Mouse (Mus musculus): ENCODE results near the gene Dnmbp.
"Not testable (repeated sequence)": the region's sequence is repeated elsewhere in the genome, so short reads cannot be mapped to it uniquely, and the experiment has no call there.

The Dnmbp gene

GRCm38 (mm10) chr19:43939769-43940689, at the start of gene Dnmbp:
Gene Dnmbp, minus strand, starts transcription at chr19:43940191.
- in situ Hi-C loops (cut with MboI) = no loop called here

- in situ Hi-C loops (cut with MboI) = no loop called here
These were observed 46.2 kb upstream of the Dnmbp start, which contains the start of gene Cpn1 for GRCm38 (mm10) chr19:43986069-43986794. Gene Cpn1, minus strand, starts transcription at chr19:43986556.

DNA sequence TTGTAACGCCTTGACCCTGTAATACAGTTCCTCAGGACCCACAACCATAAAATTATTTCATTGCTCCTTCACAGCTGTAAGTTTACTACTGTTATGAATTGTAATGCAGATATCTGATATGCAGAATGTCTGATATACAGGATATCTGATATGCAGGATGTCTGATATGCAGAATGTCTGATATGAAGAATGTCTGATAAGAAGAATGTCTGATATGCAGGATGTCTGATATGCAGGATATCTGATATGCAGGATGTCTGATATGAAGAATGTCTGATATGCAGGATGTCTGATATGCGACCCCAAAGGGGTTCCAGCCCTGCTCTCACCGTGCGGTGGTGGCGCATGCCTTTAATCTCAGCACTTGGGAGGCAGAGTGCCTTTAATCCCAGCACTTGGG, 42.0 kb upstream of the Dnmbp start:
- in situ Hi-C loops (cut with MboI) = no loop called here

DNA sequence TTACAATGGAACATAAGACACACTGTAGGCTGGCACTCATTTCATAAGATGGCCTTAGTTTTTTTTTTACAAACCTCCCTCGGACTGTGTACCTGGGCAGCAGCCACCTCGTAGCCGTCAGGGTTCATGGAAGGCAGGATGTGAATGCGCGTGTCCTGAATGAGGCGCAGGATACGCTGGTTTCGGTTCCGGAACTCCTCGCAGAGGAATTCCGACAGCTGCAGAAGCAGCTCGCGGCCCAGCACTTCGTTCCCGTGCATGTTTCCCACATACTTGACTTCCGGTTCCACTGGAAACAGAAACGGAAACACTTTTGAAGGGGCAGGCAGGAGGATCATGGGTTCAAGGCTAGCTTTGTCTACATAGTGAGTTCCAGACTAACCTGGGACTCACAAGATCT, 40.7 kb upstream of the Dnmbp start:
- in situ Hi-C loops (cut with MboI) = no loop called here

DNA sequence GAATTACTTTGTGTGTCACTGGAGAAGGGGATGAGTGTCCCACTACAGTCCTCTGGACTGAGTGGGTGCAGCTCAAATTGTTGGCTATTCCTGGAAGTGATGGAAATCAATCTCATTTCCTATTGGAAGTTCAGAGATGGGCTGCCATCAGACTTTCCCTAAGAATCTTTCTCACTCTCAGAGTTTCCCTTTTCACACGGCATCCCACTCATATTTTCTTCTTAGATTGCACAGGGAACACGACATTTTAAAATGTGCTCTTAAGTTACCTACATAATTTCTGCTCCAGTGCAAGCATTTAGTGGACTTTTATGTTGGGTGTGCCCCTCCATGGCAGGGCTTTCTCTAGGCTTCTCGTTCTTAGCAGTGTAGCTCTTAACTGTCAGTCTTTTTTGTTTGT, 37.8 kb upstream of the Dnmbp start:
- in situ Hi-C loops (cut with MboI) = no loop called here

DNA sequence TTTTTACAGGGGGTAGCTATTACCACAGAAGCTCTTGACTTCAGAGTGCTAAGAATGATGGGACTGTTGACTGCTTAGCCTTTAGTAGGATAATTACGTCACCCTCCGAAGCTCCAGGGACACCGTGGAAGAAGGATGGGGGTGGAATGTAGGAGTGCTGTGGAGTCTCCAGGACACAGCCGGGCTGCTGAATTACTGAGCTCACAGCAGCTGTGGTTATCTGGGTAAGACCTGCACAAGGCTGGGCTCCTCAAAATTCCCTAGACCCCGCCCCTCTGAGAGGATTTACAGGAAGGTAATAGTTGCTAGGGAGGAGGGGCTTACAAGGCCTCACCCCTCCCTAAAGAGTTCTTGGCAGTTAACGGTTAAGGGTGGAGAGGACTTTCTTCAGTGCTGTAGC, 36.7 kb upstream of the Dnmbp start:
- in situ Hi-C loops (cut with MboI) = no loop called here

GRCm38 (mm10) chr19:43974221-43974620, 34.2 kb upstream of the Dnmbp start:
- in situ Hi-C loops (cut with MboI) = no loop called here

DNA sequence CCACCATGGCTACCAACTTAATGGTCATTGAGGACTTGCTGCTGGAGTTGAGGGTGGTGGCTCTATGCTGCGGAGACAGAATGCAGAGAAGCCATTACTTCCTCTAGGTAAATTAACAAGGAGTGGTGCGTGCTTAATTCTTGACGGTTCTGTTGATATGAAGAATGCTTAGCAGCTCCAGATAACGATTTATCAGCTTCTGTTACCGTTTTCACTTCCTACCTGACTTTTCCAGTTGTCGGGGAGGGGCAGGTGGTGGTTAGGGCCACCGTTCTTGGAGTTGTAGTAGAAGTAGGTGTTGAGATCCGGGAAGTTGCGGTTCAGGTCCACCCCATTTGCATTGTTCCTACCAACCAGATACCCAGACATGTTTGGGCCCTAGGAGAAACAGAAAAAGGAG, 33.7 kb upstream of the Dnmbp start:
- in situ Hi-C loops (cut with MboI) = no loop called here

DNA sequence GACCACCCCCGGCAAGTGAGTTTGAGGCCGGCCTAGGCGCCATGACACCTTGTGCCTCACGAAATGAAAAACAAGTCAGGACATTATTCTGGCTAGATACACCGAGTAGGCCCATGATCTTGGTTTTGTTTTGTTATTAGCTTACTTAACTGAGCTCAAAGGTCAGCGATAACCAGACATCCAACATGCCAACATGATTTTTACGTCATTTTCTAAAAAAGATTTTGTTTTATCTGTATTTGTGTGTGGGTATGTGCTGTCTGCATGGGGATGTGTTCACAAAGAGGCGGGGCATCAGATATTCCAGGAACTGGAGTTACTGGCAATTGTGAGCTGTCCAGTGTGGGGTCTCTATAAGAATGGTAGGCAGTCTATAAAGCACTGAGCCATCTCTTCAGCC, 32.1 kb upstream of the Dnmbp start:
- in situ Hi-C loops (cut with MboI) = no loop called here

GRCm38 (mm10) chr19:43968436-43969026, 28.5 kb upstream of the Dnmbp start:
- in situ Hi-C loops (cut with MboI) = no loop called here

DNA sequence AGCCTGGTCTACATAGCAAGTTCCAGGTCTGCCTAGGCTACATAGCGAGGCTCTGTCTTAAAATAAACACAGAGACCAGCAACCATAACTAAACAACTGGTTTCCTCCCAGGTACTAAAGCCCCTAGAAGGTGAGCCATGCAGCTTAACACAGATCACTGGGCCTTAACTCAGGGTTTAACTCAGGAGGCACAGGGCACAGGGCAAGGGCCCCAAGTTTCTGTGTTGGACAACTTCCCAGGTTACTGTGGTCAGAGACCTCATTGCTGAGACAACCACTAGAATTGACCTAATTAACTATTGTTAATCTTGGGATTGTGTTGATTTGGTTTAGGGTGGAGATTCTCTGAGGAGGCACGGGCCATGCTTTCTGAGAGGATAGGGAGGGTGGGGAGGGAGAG, 26.5 kb upstream of the Dnmbp start:
- in situ Hi-C loops (cut with MboI) = no loop called here

DNA sequence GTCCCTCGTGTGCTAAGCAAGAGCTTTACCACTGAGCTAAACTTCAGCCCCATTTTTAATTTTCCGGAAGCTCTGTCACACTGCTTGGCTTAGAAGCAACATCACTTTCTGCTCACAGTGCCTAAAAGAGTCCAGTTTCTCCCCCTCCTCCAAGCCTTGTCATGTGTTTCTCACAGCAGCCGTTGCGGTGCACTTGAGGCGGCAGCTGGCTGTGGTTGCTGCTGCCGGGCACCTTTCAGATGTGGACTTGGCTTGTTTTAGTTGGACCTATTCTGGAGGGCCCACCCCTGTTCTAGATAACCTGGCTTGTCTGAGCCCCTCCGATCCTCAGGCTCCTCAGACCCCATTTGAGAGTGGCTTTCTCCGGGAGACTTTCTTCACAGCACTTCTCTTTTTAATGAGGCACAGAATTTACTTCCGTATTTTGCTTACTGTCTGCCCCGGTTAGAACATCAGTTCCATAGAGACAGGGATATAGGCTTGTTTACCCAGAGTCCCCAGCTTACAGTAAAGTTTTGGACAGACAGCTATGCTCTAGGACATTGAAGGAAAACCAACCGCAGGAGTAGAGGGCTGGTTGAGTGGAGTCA, 25.6 kb upstream of the Dnmbp start:
- in situ Hi-C loops (cut with MboI) = no loop called here

GRCm38 (mm10) chr19:43962795-43963194, 22.8 kb upstream of the Dnmbp start:
- in situ Hi-C loops (cut with MboI) = no loop called here

DNA sequence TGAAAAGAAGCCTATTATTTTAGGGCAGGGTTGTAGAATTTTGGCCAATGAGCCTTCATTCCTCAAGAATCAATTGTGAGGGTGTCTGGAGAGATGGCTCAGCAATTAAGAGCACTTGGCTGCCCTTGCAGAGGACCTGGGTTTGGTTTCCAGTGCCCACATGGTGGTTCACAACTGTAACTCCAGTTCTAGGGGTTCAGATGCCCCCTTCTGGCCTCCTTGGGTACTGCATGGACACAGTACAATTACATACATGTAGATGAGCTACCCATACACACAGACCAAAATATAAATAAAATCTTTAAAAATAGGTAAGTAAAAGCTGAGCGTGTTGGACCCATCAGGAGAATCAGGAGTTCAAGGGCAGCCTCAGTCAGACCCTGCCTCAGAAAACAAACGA, 21.2 kb upstream of the Dnmbp start:
- in situ Hi-C loops (cut with MboI) = no loop called here

- in situ Hi-C loops (cut with MboI) = no loop called here
These were observed 20.0 kb upstream of the Dnmbp start for GRCm38 (mm10) chr19:43960014-43960413.

DNA sequence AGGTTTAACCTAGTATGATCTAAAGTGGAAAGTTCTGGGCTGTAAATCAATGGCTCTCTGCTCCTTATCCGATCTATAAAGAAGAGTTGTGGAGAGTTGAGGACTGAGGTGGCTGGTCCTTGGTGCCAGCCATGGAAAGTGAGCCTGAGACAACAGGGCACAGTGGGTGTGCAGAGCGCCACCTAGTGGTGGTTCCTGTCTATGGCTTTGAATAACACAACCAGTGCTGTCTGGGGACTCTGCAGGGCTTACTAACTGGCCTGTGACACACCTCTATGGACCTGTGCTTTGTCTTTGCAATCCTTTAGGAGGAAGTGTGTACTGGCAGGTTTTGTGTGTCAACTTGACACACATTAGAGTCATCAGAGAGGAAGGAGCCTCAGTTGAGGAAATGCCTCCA, 19.2 kb upstream of the Dnmbp start:
- in situ Hi-C loops (cut with MboI) = loop anchor here (5.0 kb wide), 1 partner anchor 127 kb away; no protein-coding TSS in a partner anchor

DNA sequence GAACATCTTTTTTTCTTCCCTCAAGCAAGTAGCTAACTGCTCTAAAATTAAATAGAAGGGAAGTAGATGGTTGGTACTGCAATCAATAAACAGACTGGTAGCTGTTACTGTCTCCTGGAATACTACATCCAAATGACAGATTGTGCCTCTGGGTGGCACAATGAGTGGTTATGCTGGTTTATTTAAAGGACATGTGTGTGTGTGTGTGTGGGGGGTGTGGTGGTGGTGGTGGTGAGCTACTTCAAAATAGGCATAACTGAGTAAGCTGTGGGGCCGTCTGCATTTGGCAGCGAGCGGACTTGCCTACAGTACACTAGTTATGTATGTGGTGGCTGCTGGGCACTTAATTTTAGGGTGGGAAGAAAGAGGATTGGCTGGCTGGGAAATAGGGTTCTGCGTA, 17.9 kb upstream of the Dnmbp start:
- in situ Hi-C loops (cut with MboI) = loop anchor here (5.0 kb wide), 1 partner anchor 126 kb away; no protein-coding TSS in a partner anchor

DNA sequence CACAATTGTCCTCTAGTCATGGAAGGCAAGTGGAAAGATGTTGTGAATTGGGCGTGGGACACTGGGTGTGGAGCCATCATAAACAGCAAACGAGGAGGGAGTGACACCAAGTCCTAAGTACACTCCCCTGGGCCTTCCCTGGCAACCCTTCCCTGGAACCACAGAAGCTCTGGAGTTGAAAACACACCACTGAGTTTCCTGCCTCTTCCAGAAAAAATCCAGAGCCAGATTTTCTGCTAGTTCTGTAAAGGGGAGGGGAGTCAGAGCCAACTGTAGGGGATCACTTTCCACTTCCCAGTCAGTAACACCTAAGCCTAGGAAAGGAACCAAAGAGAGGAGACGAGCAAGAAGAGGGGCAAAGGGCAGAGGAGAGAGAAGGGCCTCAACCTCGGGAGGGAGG, 17.4 kb upstream of the Dnmbp start:
- in situ Hi-C loops (cut with MboI) = loop anchor here (5.0 kb wide), 1 partner anchor 125 kb away; no protein-coding TSS in a partner anchor

GRCm38 (mm10) chr19:43955266-43955665, 15.3 kb upstream of the Dnmbp start:
- in situ Hi-C loops (cut with MboI) = loop anchor here (5.0 kb wide), 1 partner anchor 123 kb away; no protein-coding TSS in a partner anchor

DNA sequence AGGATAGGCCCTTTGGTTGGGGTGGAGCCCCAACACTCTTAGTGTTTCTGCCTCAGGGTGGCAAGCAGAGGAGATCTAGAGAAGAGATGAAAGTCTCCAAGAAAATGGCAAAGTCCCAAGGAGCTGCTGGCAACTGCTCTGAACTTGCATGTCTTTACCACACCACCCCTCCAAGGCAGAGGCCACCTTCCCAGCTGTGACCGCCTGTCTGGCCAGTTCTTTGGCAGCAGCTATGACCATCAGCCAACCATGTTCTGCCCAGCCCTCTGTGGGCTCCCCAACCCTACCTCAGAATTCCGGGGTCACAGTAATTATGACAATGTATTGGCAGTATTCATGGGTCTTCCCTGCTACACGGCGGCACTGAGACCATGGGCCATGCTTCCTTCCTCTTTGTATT, 14.9 kb upstream of the Dnmbp start:
- in situ Hi-C loops (cut with MboI) = loop anchor here (5.0 kb wide), 1 partner anchor 123 kb away; no protein-coding TSS in a partner anchor

- in situ Hi-C loops (cut with MboI) = not testable (repeated sequence)
These were observed 12.9 kb upstream of the Dnmbp start for GRCm38 (mm10) chr19:43952936-43953335.
